Mouse (Mus musculus) cerebellum, postnatal 36 days (tissue): ENCODE measurements around the gene Tbxa2r.
A peak's percentile ranks its signal among the peaks of the same experiment; 100 is the strongest.

Source experiments
- DNase-seq, 2 experiments: peaks; one replicate each; pipeline ENCODE4 v3.0.0; 2021 to 2022; ENCODE audit warnings: mixed read lengths in 2 of 2

Tbxa2r gene

GRCm38 (mm10) chr10:81375322-81375721, 46.8 kb downstream of the Tbxa2r start:
- no peak for DNase-seq

- no peak for DNase-seq
These were observed 48.2 kb downstream of the Tbxa2r start for GRCm38 (mm10) chr10:81376561-81377361.

- DNase-seq, result no peak
These were observed 48.8 kb downstream of the Tbxa2r start for GRCm38 (mm10) chr10:81377362-81377664.

- DNase-seq, result no peak
These were observed 49.4 kb downstream of the Tbxa2r start, which contains the start of gene Fzr1 for GRCm38 (mm10) chr10:81377793-81378552. Gene Fzr1, minus strand, starts transcription at chr10:81378516.

- DNase-seq, result peak; percentile 100
These were observed 50.1 kb downstream of the Tbxa2r start for GRCm38 (mm10) chr10:81378553-81379182.

- no peak for DNase-seq
These were observed 50.6 kb downstream of the Tbxa2r start for GRCm38 (mm10) chr10:81379183-81379553.

- no peak for DNase-seq
These were observed 51.4 kb downstream of the Tbxa2r start for GRCm38 (mm10) chr10:81379809-81380378.

GRCm38 (mm10) chr10:81382039-81382438, 53.5 kb downstream of the Tbxa2r start:
- DNase-seq, result no peak

GRCm38 (mm10) chr10:81383802-81384604, 55.5 kb downstream of the Tbxa2r start, which contains the start of the genes Dohh and Gm48551:
Gene Dohh, plus strand, starts transcription at chr10:81384428.
Gene Gm48551, plus strand, starts transcription at chr10:81384466.
- peak; percentile 99 to 100 for DNase-seq

GRCm38 (mm10) chr10:81384605-81384982, 56.1 kb downstream of the Tbxa2r start:
- no peak for DNase-seq
